Mouse (Mus musculus) WW6 (cell line): ENCODE data around the gene Gprasp1.
"Not testable (repeated sequence)": the region's sequence is repeated elsewhere in the genome, so short reads cannot be mapped to it uniquely, and the experiment has no call there.

Source experiments
- DNase-seq: peaks from one replicate; pipeline ENCODE4 v3.0.0-alpha.2; 2013; ENCODE audit warnings: low read depth, low spot score

The Gprasp1 gene

DNA sequence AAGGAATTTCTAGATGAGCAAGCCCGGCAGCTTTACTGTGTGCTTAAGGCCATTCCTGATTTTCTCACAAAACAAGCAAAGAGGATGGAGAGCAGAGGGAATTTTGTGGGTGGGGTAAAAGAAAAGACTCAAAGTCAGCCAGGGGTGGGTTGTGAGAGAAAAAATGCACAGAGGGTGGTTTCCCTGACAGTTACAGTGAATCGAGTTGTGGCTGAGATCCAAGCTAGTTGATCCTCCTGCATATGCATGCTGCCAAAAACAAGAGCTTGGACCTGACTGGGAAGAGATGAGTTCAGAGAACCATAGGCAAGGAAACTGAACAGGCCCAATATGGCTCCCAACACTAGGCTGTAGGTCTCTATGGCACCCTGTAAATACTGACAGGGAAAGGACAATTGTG, 95.4 kb downstream of the Gprasp1 start:
- no peak for DNase-seq

DNA sequence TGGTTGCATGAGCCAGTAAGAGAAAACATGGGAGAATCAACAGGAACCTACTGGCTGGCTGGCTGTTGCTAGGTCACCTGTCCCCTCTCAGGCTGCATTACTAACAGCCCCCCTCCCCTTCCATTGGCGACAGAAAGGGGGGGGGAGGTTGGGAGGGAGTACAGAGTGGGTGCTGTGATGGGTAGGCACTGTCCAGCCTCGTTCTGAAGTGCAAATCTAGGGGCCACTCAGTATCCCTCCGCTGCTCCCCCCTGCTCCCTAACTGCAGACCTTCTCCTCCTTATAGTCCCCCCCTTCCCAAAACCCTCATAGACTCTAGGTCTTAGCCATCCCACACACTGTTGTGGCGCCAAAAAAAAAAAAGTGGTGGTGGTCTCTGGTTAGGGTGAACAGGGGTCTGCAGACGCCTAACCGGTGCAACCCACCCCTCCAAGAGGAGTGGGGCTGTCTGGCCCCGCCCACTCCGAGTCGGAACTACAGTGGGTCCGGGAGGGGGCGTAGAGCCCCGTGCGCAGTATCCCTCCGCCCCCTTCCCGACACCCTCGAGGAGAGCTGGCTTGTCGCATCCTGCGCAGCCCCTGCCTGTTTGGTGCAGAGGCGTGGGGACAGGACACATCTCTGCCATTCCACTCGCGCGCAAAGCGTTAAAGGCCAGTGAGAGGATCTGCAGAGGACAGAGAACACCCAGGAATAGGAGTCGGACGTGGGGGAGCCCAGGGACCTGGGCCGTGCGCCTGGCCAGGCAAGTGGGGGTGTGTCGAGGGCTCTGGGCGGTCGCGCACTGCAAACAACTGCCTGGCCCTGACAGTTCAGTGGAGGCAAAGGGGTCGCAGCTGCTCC, 96.2 kb downstream of the Gprasp1 start, which contains the start of gene Gprasp2:
Gene Gprasp2 (plus strand): TSS at position 514 of the 840 bp plus-strand sequence.
- DNase-seq = not testable (repeated sequence)

GRCm38 (mm10) chrX:135839397-135840391, 97.2 kb downstream of the Gprasp1 start:
- not testable (repeated sequence) for DNase-seq
